Mouse (Mus musculus) limb, embryonic 11.5 days (tissue): ENCODE results near the gene Nfatc2. TPM values are rescaled to one million over a fixed set of nuclear protein-coding genes. Genes with fewer than 3 reads are reported as not detected.

Experiments
- ATAC-seq: fragments of 200-750 bp; cut with Nextera tagmentation; 2 replicates; pipeline ENCODE4 v1.8.0; 2017; ENCODE audit warnings: low read depth; ENCODE audit not compliant: insufficient number of reproducible peaks, low FRiP score, low TSS enrichment
- DNase-seq: peaks from one replicate; pipeline ENCODE4 v3.0.0-alpha.2; 2015; ENCODE audit warnings: low spot score
- H3K27ac ChIP-seq: fragments of 300-500 bp; sonication (generic); replicated peaks from 2 replicates; pipeline ENCODE4 v1.5.1; 2014; ENCODE audit warnings: low read depth, mild to moderate bottlenecking, low read length
- H3K27me3 ChIP-seq: fragments of 300-500 bp; sonication (generic); 2 replicates; pipeline ENCODE4 v1.6.1; 2014; ENCODE audit warnings: mild to moderate bottlenecking, low read length, mixed read lengths; ENCODE audit not compliant: control insufficient read depth, insufficient read depth
- H3K36me3 ChIP-seq: fragments of 300-500 bp; sonication (generic); 2 replicates; pipeline ENCODE4 v1.6.1; 2014; ENCODE audit warnings: mild to moderate bottlenecking, low read length, moderate library complexity, mixed read lengths; ENCODE audit not compliant: control insufficient read depth, insufficient read depth
- H3K4me1 ChIP-seq: fragments of 300-500 bp; sonication (generic); 2 replicates; pipeline ENCODE4 v1.6.1; 2014; ENCODE audit warnings: low read length, mixed read lengths; ENCODE audit not compliant: control insufficient read depth, insufficient read depth
- H3K4me2 ChIP-seq: fragments of 300-500 bp; sonication (generic); 2 replicates; pipeline ENCODE4 v1.6.1; 2014; ENCODE audit warnings: low read depth, mild to moderate bottlenecking, moderate library complexity; ENCODE audit not compliant: severe bottlenecking
- H3K4me3 ChIP-seq: fragments of 300-500 bp; sonication (generic); 2 replicates; pipeline ENCODE4 v1.5.1; 2014; ENCODE audit warnings: low read depth, low read length
- H3K9ac ChIP-seq: fragments of 300-500 bp; sonication (generic); 2 replicates; pipeline ENCODE4 v1.6.1; 2014; ENCODE audit warnings: mild to moderate bottlenecking, low read length
- H3K9me3 ChIP-seq: fragments of 300-500 bp; sonication (generic); 2 replicates; pipeline ENCODE4 v1.6.1; 2016; ENCODE audit warnings: low read length; ENCODE audit not compliant: control insufficient read depth
- WGBS: fragments of 180-500 bp; shearing (Covaris S2); extraction: QIAGEN DNeasy Blood & Tissue Kit; methylation state at CpG from one replicate; pipeline ENCODE4 v1.1.7; 2014; 5-methylcytosine and 5-hydroxymethylcytosine counted together
- polyA plus RNA-seq: library from polyadenylated mRNA; unstranded; fragments of >200 nt; fragmentation: Nextera tagmentation; extraction: Ambion mirVana; gene quantifications from 2 replicates; pipeline ENCODE4 v1.2.1, GENCODE M21; 2014

Gene Nfatc2
- polyA plus RNA-seq, 1 experiment from 2014 or later = 4.9 TPM

DNA sequence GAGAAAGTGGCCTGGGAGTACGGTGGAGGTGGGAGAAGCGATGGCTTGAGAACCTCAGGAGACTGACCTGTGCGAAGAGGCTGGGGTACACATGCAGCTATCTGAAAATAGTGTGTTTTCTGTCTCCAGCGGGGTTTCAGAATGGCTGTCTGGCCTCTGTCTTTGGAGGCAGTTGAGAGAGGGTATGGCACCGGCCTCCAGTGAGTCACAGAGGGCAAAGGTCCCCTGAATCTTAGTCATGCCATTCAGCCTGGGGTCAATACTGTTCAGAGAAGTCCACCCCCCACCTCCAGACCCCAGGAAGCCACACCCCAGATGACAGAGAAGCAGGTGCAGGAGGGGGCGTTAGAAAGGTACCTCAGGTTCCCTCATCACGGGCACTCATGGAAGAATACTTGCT lies 83.7 kb downstream of the Nfatc2 start:
- H3K4me1 ChIP-seq = no peaks in the 10 kb centered on the region
- no peaks in the 10 kb centered on the region for H3K36me3 ChIP-seq
- H3K27ac ChIP-seq = no peak overlapping the region
- H3K4me2 ChIP-seq = no peak overlapping the region
- DNase-seq (no peak), ATAC-seq (no peak)
- H3K9me3 ChIP-seq = no peaks in the 10 kb centered on the region
- 84% methylated on average over 7 of the region's 7 CpGs for WGBS
- H3K4me3 ChIP-seq = no peak overlapping the region
- H3K9ac ChIP-seq = no peak overlapping the region
- no peaks in the 10 kb centered on the region for H3K27me3 ChIP-seq

DNA sequence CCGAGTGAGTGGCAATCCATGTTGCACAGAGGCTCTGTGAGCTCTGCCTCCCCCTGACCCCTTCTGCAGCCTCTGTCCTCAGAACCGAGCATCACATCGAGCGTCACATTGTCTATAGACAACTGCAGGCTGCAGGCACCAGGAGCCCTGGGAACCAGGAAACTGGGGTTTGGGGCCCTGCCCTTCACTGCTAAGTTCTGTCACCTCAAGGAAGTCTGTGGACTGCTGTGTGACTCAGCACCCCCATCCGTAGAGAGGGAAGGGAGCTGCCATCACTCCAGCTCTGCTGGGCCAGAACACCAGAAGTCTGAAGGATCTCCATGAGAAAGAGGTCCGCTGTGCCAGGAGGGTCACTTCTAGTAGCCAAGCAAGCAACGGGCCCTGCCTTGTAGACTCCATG lies 84.7 kb downstream of the Nfatc2 start:
- no peak overlapping the region for H3K4me3 ChIP-seq
- 87% methylated on average over 7 of the region's 7 CpGs for WGBS
- no peaks in the 10 kb centered on the region for H3K9me3 ChIP-seq
- ATAC-seq = no peak
- DNase-seq = no peak
- no peak overlapping the region for H3K9ac ChIP-seq
- H3K27me3 ChIP-seq = no peaks in the 10 kb centered on the region
- H3K4me2 ChIP-seq = no peak overlapping the region
- H3K36me3 ChIP-seq = no peaks in the 10 kb centered on the region
- no peak overlapping the region for H3K27ac ChIP-seq
- H3K4me1 ChIP-seq = no peaks in the 10 kb centered on the region

DNA sequence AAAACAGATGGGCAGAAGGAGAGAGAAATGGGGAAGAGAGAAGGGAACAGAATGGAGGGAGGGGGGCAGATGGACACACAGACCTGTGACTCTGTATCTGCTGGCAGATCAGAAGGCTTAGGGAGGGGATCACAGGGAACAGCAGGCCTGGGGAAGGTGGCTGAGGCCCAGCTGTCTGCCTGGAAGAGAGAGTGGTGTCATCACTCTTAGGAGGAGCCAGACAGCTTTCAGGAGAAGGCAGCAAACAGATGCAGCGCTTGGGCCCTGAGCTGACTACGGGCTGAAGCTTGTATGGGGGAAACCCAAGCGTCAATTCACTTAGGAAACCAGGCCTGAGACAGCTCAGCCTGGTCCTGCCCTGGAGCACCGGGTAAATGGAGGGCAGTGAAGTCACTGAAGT lies 86.0 kb downstream of the Nfatc2 start:
- H3K9ac ChIP-seq = no peak overlapping the region
- WGBS = 66% methylated on average over 4 of the region's 4 CpGs
- H3K27ac ChIP-seq = no peak overlapping the region
- no peak for DNase-seq
- ATAC-seq = no peak
- H3K27me3 ChIP-seq = no peaks in the 10 kb centered on the region
- H3K36me3 ChIP-seq = no peaks in the 10 kb centered on the region
- no peaks in the 10 kb centered on the region for H3K9me3 ChIP-seq
- H3K4me2 ChIP-seq = no peak overlapping the region
- H3K4me1 ChIP-seq = no peaks in the 10 kb centered on the region
- H3K4me3 ChIP-seq = no peak overlapping the region

- Histone ChIP-seq H3K4me2 (no peak overlapping the region), H3K36me3 (no peaks in the 10 kb centered on the region), H3K9me3 (no peaks in the 10 kb centered on the region), H3K4me1 (no peaks in the 10 kb centered on the region), H3K9ac (no peak overlapping the region), H3K27ac (no peak overlapping the region), H3K27me3 (no peaks in the 10 kb centered on the region), H3K4me3 (no peak overlapping the region)
- 84% methylated on average over 5 of the region's 5 CpGs for WGBS
- no peak for DNase-seq
- no peak for ATAC-seq
Observed at GRCm38 (mm10) chr2:168514131-168514530, 87.3 kb downstream of the Nfatc2 start.

- no peaks in the 10 kb centered on the region for H3K36me3 ChIP-seq
- no peak for ATAC-seq
- no peaks in the 10 kb centered on the region for H3K9me3 ChIP-seq
- no peak for DNase-seq
- no peaks in the 10 kb centered on the region for H3K27me3 ChIP-seq
- H3K4me3 ChIP-seq = no peak overlapping the region
- no peak overlapping the region for H3K4me2 ChIP-seq
- H3K4me1 ChIP-seq = no peaks in the 10 kb centered on the region
- no peak overlapping the region for H3K9ac ChIP-seq
- H3K27ac ChIP-seq = no peak overlapping the region
Observed at GRCm38 (mm10) chr2:168511529-168511928, 89.9 kb downstream of the Nfatc2 start.

GRCm38 (mm10) chr2:168508469-168509198 lies 92.8 kb downstream of the Nfatc2 start:
- DNase-seq = no peak
- Histone ChIP-seq H3K4me1 (no peaks in the 10 kb centered on the region), H3K27ac (no peak overlapping the region), H3K9ac (no peak overlapping the region; the same call in 1 of the 2 replicates), H3K27me3 (no peaks in the 10 kb centered on the region), H3K4me2 (no peak overlapping the region), H3K9me3 (no peaks in the 10 kb centered on the region), H3K36me3 (no peaks in the 10 kb centered on the region), H3K4me3 (no peak overlapping the region)
- 75% methylated on average over 13 of the region's 13 CpGs for WGBS
- ATAC-seq = no peak

GRCm38 (mm10) chr2:168504431-168505182 lies 96.8 kb downstream of the Nfatc2 start:
- no peak for ATAC-seq
- no peak overlapping the region for H3K27ac ChIP-seq
- WGBS = 85% methylated on average over 27 of the region's 27 CpGs

GRCm38 (mm10) chr2:168503735-168504134 lies 97.7 kb downstream of the Nfatc2 start:
- H3K4me1 ChIP-seq = peaks cover 3% of the 10 kb centered on the region; the same call in 1 of the 2 replicates
- no peak overlapping the region for H3K4me3 ChIP-seq
- H3K36me3 ChIP-seq = no peaks in the 10 kb centered on the region
- no peak overlapping the region for H3K9ac ChIP-seq
- H3K4me2 ChIP-seq = no peak overlapping the region
- H3K9me3 ChIP-seq = no peaks in the 10 kb centered on the region
- ATAC-seq (no peak), DNase-seq (no peak)
- H3K27me3 ChIP-seq = no peaks in the 10 kb centered on the region
- no peak overlapping the region for H3K27ac ChIP-seq
- 78% methylated on average over 6 of the region's 6 CpGs for WGBS

More at GRCm38 (mm10) chr2:168504431-168505182, 96.8 kb downstream of the Nfatc2 start:
- Histone ChIP-seq H3K36me3 (no peaks in the 10 kb centered on the region), H3K4me3 (no peak overlapping the region), H3K9me3 (no peaks in the 10 kb centered on the region), H3K4me2 (no peak overlapping the region), H3K4me1 (peaks cover 3% of the 10 kb centered on the region; the same call in 1 of the 2 replicates), H3K27me3 (no peaks in the 10 kb centered on the region), H3K9ac (no peak overlapping the region)
- DNase-seq = no peak
